In genomic region chr8:114081049-114081756, GRCm38 (mm10) we compare ENCODE assay signal across 8 mouse cellular contexts. TPM values are rescaled to one million over a fixed set of nuclear protein-coding genes. Genes with fewer than 3 reads are reported as not detected.
DNase-seq lines count a peak whose midpoint lies in the region; ATAC-seq and TF ChIP-seq lines count a peak whose summit lies in the region.

No protein-coding gene starts in this region.

- H3K9ac ChIP-seq in forebrain, embryonic 12.5 days: no peak overlapping the region
- no peak overlapping the region for H3K9ac ChIP-seq in hindbrain, postnatal 0 days (replicated peaks; ENCODE audit: low read length)
- no peak overlapping the region for H3K9ac ChIP-seq in midbrain, embryonic 11.5 days (ENCODE audit: low read length)

- no peak overlapping the region for H3K27ac ChIP-seq in left cerebral cortex, adult 2 months
- no peak overlapping the region for H3K27ac ChIP-seq in forebrain, embryonic 12.5 days
- H3K27ac ChIP-seq in hindbrain, postnatal 0 days: no peak overlapping the region
- H3K27ac ChIP-seq in midbrain, embryonic 11.5 days (ENCODE audit: low read depth, low read length): no peak overlapping the region
- H3K27ac ChIP-seq in small intestine, adult 2 months (ENCODE audit: insufficient read depth, low read depth, low read length): no peak overlapping the region

- TF ChIP-seq CTCF in left cerebral cortex, adult 2 months (IDR thresholded peaks at IDR 0.05): peak; percentile 88
- peak; percentile 85; the same call in 1 of the 2 replicates for TF ChIP-seq CTCF in brain, embryonic 14.5 days (IDR thresholded peaks at IDR 0.05; ENCODE audit: borderline replicate concordance, extremely low read depth, insufficient read depth, insufficient read length)
- TF ChIP-seq CTCF in hindbrain, postnatal 0 days (IDR thresholded peaks at IDR 0.05; ENCODE audit: low read depth): peak; percentile 94
- peak; percentile 69; the same call in 1 of the 2 replicates for TF ChIP-seq CTCF in small intestine, adult 2 months (IDR thresholded peaks at IDR 0.05; ENCODE audit: extremely low read depth, insufficient read length, insufficient replicate concordance, low read depth, low read length)

- no peak overlapping the region for H3K4me2 ChIP-seq in forebrain, embryonic 12.5 days
- no peak overlapping the region for H3K4me2 ChIP-seq in hindbrain, postnatal 0 days (ENCODE audit: low read depth, low read length)
- no peak overlapping the region for H3K4me2 ChIP-seq in midbrain, embryonic 11.5 days

- peak; percentile 62 to 63 for DNase-seq in left cerebral cortex, adult 2 months (ENCODE audit: extremely low spot score in 1 of 2, low spot score in 2 of 2)
- no peak for DNase-seq in left cerebral cortex, adult 11 months (ENCODE audit: low spot score)
- DNase-seq in brain, embryonic 14.5 days (ENCODE audit: low read depth): peak; percentile 86
- peak; percentile 81 for DNase-seq in hindbrain, postnatal 0 days (ENCODE audit: low spot score)
- DNase-seq in layer of hippocampus, postnatal 14 days (ENCODE audit: low spot score in 2 of 2): peak; percentile 60 to 66
- peak; percentile 93 for DNase-seq in midbrain, embryonic 11.5 days (ENCODE audit: low spot score, missing footprints)

- no peaks in the 10 kb centered on the region for H3K9me3 ChIP-seq in forebrain, embryonic 12.5 days
- no peaks in the 10 kb centered on the region for H3K9me3 ChIP-seq in hindbrain, postnatal 0 days (ENCODE audit: low read length)
- no peaks in the 10 kb centered on the region for H3K9me3 ChIP-seq in midbrain, embryonic 11.5 days (ENCODE audit: control insufficient read depth, low read length)

- H3K27me3 ChIP-seq in forebrain, embryonic 12.5 days: no peaks in the 10 kb centered on the region
- no peaks in the 10 kb centered on the region for H3K27me3 ChIP-seq in hindbrain, postnatal 0 days (ENCODE audit: insufficient read depth, low read length)
- no peaks in the 10 kb centered on the region for H3K27me3 ChIP-seq in midbrain, embryonic 11.5 days (ENCODE audit: control insufficient read depth, insufficient read depth, low read length)
- no peaks in the 10 kb centered on the region for H3K27me3 ChIP-seq in small intestine, adult 2 months (ENCODE audit: control insufficient read depth, insufficient read depth, low read length)

- H3K36me3 ChIP-seq in forebrain, embryonic 12.5 days (replicated peaks): no peaks in the 10 kb centered on the region
- no peaks in the 10 kb centered on the region for H3K36me3 ChIP-seq in hindbrain, postnatal 0 days (ENCODE audit: insufficient read depth, low read length)
- H3K36me3 ChIP-seq in midbrain, embryonic 11.5 days (ENCODE audit: control insufficient read depth, insufficient read depth, low read length): no peaks in the 10 kb centered on the region
- H3K36me3 ChIP-seq in small intestine, adult 2 months (ENCODE audit: control insufficient read depth, insufficient read depth, low read length): no peaks in the 10 kb centered on the region

- H3K4me1 ChIP-seq in forebrain, embryonic 12.5 days: peaks cover 7% of the 10 kb centered on the region
- H3K4me1 ChIP-seq in hindbrain, postnatal 0 days (ENCODE audit: insufficient read depth, low read length): no peaks in the 10 kb centered on the region
- 0 out of 2 replicates have a peak, but pooled peaks cover 2% of the 10 kb centered on the region for H3K4me1 ChIP-seq in midbrain, embryonic 11.5 days (ENCODE audit: control insufficient read depth, insufficient read depth, low read length)
- H3K4me1 ChIP-seq in small intestine, adult 2 months (ENCODE audit: control insufficient read depth, insufficient read depth, insufficient read length, low read length): no peaks in the 10 kb centered on the region

- no peak for TF ChIP-seq POLR2A in brain, embryonic 14.5 days (IDR thresholded peaks at IDR 0.05; ENCODE audit: borderline replicate concordance, extremely low read depth, insufficient read depth, insufficient read length, poor library complexity, severe bottlenecking)
- no peak for TF ChIP-seq POLR2A in small intestine, adult 2 months (IDR thresholded peaks at IDR 0.05; ENCODE audit: low read depth, low read length)

- intact Hi-C loops in left cerebral cortex, adult 2 months (cut with DNase I): loop anchor here (1.0 to 2.0 kb wide), 2 partner anchors 288 to 358 kb away; partner anchors contain the start of gene Wwox

- H3K4me3 ChIP-seq in left cerebral cortex, adult 2 months: no peak overlapping the region
- H3K4me3 ChIP-seq in forebrain, embryonic 12.5 days (replicated peaks): no peak overlapping the region
- H3K4me3 ChIP-seq in hindbrain, postnatal 0 days (ENCODE audit: low read length): no peak overlapping the region
- no peak overlapping the region for H3K4me3 ChIP-seq in midbrain, embryonic 11.5 days (ENCODE audit: low read depth, low read length)
- no peak overlapping the region for H3K4me3 ChIP-seq in small intestine, adult 2 months (ENCODE audit: low read depth, low read length)

- WGBS in forebrain, embryonic 12.5 days: 6% methylated on average over 10 of the region's 10 CpGs
- WGBS in hindbrain, postnatal 0 days: 8% methylated on average over 10 of the region's 10 CpGs
- WGBS in midbrain, embryonic 11.5 days: 9% methylated on average over 10 of the region's 10 CpGs
- WGBS in small intestine, adult 2 months: 11% methylated on average over 10 of the region's 10 CpGs

- peak; percentile 80 for ATAC-seq in forebrain, embryonic 12.5 days (ENCODE audit: low FRiP score)
- peak; percentile 68 for ATAC-seq in hindbrain, postnatal 0 days
- peak; percentile 83 for ATAC-seq in midbrain, embryonic 11.5 days (ENCODE audit: low FRiP score)

RNA-seq across cellular contexts. Expression of gene Nudt7, which starts 52.2 kb away (rescaled TPM):
- total RNA-seq in left cerebral cortex, adult 2 months (2021): 1 to 10 TPM; 4.7 to 6.1 TPM
- 3.5 and 3.7 TPM in 2 replicates for polyA plus RNA-seq in brain, embryonic 14.5 days (2012; rRNA removed)
- polyA plus RNA-seq in forebrain, embryonic 12.5 days (2016; fragmentation: Nextera tagmentation; extraction: Ambion mirVana): 7.3 and 7.8 TPM in 2 replicates
- 2.2 and 3.3 TPM in 2 replicates for total RNA-seq in hindbrain, postnatal 0 days (2014; rRNA removed)
- 7.4 and 7.7 TPM in 2 replicates for polyA plus RNA-seq in hindbrain, postnatal 0 days (2015; fragmentation: Nextera tagmentation; extraction: Ambion mirVana)
- 1 to 10 TPM; 4.8 to 5.8 TPM for total RNA-seq in layer of hippocampus, postnatal 14 days (2021)
- 9.8 and 10.7 TPM in 2 replicates for polyA plus RNA-seq in midbrain, embryonic 11.5 days (2014; fragmentation: Nextera tagmentation; extraction: Ambion mirVana)
- 4.9 and 5.6 TPM in 2 replicates for polyA plus RNA-seq in small intestine, adult 2 months (2012; rRNA removed)
